Mouse (Mus musculus) erythroblast, embryonic 14.5 days (primary cell): Measurements from ENCODE around the gene Pigf.

Experiments
- GATA1 ChIP-seq: IDR thresholded peaks from 2 replicates; pipeline ENCODE4 v1.6.1; 2012; ENCODE audit warnings: low read length, inconsistent platforms, mixed read lengths
- TAL1 ChIP-seq: IDR thresholded peaks from 3 replicates; pipeline ENCODE4 v1.6.1; 2012; ENCODE audit warnings: low read length, inconsistent platforms, mixed read lengths

- TF ChIP-seq GATA1 (no peak), TAL1 (no peak)
These were observed at the start of gene Pigf, which contains the start of gene Cript for GRCm38 (mm10) chr17:87025269-87025949.
